Mouse (Mus musculus) layer of hippocampus, adult 18-20 months (tissue): ENCODE data around the gene Fchsd2. TPM values are rescaled to one million over a fixed set of nuclear protein-coding genes. Genes with fewer than 3 reads are reported as not detected.

Experiments
- DNase-seq, 2 experiments: peaks; one replicate each; pipeline ENCODE4 v3.0.0; 2022; ENCODE audit warnings: low spot score in 2 of 2
- total RNA-seq, 2 experiments: library from RNA; stranded (reverse); gene quantifications; 2 replicates each; pipeline ENCODE4 v1.2.3; 2021

Gene Fchsd2
- total RNA-seq, 2 experiments from 2014 or later = 32.7 to 33.8 TPM

DNA sequence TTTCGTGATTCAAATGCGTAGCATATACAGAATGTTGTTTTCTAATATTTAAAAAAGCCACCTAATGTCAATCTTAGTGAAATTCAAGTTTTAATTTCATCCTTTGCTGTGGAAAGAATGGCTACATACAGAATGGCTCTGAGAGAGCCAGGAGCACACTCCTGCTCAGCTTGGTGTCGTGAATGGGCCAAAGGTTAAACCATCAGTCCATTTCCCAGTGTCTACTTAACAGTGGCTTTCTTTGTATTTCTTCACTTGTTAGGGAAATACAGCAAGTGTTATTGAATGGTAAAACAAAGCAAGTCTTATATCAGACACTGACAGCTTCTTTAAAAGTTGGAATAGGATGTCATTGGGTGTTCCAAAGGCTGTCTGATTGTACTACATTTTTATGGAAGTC lies 80.7 kb downstream of the Fchsd2 start:
- no peak for DNase-seq

DNA sequence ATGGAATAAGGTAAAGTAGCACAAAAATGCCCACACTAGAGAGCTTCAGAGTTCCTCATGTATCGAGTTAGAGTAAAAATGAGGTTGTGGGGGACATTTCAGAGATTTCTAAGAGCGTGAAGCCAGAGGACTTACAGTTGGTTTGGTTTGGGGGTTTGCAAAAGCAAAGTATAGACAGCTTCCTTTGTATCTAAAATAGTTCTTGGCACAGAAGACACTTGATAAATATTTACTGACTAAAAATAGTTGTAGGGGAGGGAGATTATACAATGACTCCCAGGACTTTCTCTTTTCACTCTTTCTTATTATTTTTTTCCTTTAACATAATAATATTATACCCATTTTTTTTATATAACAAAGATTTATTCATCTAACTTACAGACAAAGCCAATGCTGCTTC lies 86.1 kb downstream of the Fchsd2 start:
- no peak for DNase-seq

DNA sequence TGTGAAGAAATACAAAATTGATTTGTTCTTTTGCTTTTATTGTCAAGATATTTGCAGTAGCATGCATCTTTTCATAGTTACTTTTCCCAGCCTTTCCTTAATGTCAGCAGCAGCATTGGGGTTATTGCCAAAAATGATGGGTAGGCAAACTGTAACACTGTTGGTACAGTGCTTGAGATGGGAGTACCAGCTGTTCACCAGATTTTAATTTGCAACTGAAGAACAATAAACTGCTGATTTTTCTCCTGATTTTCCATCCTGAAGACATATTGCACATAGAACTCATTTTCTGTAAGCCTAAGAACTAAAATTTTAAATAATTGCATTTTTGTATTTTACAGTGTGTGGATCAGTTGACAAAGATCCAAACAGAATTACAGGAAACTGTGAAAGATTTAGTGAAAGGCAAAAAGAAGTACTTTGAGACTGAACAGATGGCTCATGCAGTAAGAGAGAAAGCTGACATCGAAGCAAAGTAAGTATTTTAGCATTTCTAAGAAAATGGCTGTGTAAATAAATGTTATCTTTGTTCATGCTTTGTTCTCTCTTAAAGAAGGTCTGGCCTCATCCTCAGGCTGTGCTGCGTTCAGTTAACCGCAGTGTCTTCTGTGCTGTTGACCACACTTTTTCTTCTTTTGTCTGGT lies 98.8 kb downstream of the Fchsd2 start:
- peak; percentile 8 to 66 for DNase-seq

DNA sequence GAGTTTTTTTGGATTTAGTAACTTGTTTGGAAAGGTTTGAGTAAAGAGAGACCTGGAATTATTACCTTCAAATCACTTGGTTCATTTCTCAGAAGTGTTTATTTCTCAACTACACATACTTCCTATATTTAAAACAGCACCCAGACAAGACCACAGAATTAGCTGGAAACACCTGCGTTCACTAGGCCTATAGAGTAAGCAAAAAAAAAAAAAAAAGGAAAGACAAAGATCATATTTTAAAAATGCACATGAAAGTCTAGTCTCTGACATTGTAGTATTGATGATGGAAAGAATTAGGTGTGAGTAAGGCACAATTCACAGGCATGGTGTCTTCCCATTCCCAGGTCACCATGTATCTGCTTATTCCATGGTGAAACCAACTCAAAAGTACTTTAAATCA lies 118.2 kb downstream of the Fchsd2 start:
- no peak for DNase-seq

DNA sequence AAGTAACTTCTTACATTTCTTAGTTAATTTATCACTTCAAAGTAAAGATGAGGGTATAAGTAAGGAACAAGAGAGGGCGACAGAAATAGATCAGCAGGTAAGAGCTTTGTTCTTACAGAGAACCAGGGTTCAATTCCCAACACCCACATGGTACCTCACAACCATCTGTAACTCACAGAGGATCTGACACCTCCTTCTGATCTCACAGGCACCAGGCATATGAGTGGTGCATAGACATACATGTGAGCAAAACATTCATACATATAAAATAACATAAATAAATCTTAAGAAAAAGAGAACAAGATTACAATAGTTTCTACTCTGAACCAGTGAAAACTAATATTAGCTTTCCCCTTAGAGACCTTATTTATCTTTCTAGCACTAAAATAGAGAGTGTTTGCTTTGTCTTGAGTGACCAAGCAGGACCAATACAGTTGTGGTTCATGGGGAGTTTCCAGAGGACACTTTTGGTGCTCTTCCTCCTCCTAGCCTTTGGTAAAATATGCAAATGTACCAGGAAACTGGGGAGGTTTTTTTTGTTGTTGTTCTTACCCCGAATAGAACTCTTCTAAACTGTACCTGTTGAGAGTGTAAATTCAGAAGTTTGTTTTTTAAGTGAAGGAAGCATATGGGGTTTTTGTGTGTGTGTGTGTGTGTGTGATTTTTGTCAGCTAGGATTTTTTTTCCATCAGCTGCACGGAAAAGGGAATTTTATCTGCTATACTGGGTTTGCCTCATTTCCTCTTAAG lies 121.0 kb downstream of the Fchsd2 start:
- DNase-seq = no peak

DNA sequence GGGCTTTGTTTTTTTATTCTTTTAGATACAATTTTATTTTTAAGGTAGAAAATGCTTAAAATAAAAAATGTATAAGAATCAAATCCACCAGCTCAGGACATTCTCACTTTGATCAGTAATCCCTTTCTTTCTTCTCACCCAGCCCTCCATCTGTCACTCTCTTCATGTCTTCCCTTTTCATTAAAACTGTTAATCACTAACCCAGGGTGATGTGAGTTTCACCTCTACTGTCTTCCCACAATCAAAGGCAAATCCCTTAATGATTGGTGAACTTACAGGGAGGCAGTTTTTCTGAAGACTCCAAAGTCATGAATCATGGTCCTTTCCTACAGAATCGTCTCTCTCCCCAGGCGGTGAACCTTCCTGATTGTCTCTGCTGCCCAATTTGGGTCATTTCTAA lies 124.1 kb downstream of the Fchsd2 start:
- no peak for DNase-seq

DNA sequence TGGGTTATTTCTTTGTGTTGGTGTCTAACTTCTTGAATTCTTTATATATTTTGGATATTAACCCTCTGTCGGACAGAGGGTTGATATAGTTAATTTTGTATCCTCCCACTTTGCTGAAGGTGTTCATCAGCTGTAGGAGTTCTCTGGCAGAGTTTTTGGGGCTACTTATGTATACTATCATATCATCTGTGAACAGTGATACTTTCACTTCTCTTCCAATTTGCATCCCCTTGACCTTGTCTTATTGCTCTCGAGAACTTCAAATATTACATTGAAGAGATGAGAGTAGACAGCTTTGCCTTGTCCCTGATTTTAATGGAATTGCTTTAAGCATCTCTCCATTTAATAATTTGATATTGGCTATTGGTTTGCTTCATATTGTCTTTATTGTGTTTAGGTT lies 130.8 kb downstream of the Fchsd2 start:
- no peak for DNase-seq

DNA sequence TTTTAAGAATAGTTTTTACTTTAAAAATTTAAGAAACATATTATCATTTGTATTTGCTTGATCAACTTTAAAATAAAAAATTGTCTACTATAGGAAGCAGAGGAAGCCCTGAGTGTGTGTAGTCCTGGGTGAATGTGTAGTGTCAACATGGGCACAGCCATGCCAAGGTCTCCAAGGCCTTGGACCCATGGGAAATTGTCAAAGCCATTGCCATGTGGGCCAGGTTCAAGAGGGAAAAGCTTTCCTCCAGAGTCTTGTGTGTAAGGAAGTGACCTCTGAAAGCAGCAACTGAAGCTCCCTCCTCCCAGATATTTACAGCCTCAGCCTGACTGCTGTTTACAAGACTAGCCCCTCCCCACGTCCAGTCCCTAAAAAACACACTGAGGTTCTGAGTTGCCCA lies 136.7 kb downstream of the Fchsd2 start:
- no peak for DNase-seq

DNA sequence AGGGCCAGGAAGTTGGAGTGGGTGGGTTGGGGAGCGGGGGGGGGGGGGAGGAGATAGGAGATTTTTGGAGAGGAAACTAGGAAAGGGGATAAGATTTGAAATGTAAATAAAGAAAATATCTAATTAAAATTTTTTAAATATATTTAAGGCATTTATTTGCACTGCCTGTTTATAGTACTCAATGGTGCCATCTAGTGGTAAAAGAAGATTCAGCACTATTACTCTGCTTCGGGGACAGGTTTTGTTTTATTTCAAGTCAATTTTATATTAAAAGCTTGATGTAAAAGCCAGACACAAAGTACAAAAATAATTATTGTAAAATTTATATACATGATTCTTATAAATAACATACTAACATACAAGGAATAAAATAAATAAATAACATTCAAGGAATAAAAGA lies 138.8 kb downstream of the Fchsd2 start:
- DNase-seq = peak in 1 of 2 experiments; percentile 62

DNA sequence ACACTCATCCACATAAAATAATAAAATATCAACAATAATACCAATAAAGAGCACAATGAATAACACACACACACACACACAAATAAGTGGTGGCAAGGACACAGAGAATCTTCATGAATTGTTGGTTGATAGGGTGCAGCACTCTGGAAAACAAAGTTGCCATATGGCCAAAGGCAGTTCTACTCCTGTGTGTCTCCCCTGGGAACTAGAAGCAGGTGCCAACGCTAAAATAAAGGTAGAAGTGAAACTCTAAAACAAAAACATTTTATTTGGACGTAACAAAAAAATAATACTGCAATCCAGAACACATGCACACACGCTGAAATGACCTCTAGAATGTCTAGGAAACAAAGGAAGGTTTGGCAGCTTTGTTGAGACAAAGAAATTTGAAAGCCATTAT lies 140.1 kb downstream of the Fchsd2 start:
- no peak for DNase-seq

DNA sequence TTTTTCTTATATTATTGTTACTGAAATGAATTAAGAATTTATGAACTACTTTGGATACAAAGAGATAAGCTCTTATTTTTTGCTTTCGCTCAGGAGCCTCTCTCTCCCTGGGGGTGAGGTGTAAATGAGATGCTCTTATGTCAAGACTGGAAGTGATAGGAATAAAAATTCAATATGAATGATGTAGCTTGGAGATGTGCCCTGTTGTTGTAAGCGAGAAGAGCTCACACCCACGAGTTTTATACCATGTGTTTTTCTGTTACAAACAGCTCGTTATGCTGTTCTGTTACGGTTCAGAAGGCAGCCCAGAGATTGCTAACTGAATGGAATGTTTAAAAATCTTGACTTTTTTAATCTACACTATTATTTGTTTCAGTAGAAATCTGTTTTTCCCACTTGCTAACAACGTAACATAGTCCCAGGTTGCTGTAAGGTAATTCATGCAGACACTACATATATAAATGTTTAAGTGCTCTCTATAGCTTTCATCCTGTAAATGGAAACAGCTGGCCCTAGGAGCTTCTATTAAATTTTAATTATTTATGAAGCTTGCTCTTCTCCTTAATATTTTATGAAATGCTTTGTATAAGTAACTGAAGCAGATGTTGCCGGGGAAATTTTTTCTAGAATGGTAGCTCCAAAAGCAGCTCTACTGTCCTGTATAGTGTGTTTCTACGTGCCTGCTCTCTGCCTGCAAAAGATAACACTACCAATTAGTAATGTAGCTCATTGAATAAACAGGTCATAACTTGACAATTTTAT lies 144.2 kb downstream of the Fchsd2 start:
- DNase-seq = peak; percentile 19 to 80

DNA sequence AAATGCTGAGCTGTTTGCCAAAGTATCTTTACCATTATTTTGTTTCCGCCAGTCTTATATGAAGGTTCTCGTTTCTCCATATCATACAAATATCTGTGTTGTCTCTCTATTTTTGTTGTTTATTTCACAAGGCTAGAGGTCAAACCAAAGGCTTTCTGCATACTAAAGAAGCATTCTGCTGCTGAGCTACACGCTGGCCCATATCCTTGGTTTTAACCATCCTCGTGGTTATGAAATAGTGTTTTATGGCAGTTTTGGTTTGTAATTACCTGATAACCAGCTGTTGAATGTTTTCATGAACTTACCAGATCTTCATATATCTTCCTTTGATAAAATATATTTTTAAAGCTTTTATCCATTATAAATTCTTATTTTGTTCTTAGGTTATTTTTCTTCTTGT lies 156.1 kb downstream of the Fchsd2 start:
- no peak for DNase-seq

DNA sequence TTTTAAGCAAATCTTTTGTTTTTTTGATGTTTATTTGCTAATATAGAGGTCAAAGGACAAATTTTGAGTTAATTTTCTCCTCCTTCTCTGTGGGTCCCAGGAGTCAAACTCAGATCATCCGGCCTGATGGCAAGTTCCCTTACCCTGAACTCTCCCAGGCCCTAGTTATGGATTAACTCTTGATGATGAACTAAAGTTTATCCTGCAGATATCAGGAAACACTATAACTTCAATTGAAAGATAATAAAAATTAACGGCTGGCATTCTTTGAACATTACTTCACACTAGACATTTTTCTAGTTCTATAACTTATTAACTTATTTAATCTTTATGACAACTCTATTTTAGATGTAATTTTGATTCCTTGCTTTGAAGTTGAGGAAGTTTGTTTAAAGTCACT lies 156.5 kb downstream of the Fchsd2 start:
- no peak for DNase-seq

DNA sequence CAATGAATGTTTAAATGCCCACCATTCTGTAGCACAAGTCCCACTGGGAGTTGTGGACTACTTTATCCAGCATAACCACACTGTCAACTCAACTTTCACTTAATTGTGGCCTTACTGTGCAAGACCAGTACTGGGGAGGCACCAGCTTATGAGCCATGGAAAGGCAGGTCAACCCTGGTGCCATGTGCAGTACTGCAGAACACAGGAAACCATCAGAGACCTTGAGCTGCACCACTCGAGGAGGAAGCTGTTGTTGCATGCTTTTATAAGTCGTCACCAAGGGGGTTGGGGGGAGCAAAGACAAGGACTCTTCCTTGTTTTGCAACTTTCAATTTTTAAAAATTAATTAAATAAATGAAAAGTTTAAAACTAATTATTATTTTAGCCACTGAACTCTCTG lies 160.4 kb downstream of the Fchsd2 start:
- no peak for DNase-seq

DNA sequence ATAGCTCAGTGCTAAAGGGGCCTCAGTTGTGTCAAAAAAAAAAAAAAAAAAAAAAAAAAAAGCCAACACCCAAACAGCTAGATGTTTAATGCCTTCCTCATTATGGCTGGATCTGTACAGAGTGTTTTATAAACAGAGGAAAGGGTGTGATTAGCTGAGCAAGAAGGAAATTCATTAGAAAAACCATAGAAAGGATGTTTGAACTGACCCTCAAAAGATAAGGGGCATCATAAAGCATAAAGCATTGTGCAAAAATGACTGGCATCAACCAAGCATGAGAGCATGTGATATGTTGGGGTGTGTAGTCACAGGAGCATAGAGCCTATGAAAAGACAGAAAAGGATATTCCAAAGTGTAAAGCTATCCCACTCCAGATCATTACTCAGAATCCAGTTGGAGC lies 165.8 kb downstream of the Fchsd2 start:
- DNase-seq = no peak

DNA sequence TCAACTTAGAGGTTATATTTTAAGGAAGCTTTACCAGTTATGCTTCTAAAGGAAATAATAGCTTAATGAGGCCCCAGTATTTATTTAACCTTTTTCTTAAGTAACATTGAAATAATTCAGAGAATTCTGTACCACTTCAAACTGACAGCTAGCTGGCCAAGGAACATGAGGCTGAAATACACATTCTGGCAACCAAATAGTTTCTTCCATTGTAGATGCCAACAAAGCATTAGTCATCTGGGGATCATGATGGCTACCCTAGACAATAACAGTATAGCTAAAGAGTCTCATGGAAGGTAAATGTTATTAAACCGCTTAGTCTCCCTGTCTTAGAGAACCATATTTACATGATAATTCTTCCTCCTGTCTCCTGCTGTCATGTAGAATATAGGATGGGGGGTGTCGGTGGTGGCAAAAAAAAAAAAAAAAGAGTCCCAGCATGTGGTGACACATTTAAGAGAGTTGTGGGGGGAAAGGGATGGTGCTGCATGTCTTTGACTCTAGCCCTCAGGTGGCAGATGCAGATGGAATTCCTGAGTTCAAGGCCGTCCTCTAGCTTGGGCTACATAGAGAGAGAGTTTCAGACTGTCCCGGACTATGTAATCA lies 169.4 kb downstream of the Fchsd2 start:
- no peak for DNase-seq

DNA sequence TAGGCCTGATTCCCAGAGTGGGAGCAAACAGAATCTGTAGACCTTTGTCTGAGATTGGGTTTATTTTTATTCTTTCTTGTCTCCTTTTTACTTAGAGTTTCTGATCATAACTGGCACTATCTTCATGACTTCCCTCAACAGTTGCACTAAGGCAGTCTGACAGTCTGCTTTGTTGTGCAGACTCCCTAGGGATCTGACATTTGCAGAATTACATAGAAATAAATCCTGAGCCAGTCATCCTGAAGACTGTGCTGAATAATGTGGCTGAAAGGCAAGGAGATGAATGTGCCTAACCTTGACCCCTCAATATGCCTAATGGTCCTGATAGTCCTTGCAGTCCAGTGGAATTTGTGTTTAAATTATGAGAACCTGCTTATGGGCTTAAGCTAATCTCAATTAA lies 170.8 kb downstream of the Fchsd2 start:
- DNase-seq = no peak

DNA sequence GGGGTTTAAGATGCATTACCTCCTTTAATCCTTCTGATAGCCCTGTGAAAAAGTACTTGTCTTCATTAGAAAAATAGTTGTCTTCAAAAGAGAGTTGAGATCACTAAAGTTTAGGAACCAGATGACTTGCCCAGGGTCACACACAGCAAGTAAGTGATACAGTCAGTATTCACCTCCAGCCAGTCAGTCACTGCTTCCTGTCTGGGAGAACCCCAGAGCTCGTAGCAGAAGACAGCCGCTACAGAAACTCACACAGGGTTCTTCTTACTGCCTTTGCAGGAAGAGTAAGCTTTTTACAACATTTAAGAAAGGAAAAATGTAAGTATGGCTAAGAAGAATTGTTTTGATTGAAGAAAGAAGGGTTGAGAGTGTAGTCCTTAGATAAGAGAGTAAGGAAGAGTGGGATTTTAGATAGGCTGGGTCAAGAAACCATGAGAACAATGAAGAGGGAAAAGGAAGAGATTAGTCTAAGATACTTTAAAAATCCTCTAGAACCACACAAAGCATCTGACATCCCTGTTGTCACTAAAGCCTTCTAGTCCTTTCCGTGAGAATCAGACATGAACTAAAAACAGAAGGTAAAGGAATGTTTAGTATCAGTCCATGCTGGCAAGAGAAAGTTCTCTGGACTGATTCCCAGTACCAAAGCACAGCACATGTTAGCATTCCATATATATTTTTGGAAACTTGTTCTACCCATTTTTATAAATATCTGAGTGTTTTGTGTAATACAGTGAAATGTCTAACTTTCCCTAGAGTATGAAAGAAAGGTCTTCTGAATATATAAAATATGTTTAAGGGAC lies 175.0 kb downstream of the Fchsd2 start:
- peak in 1 of 2 experiments; percentile 62 for DNase-seq

DNA sequence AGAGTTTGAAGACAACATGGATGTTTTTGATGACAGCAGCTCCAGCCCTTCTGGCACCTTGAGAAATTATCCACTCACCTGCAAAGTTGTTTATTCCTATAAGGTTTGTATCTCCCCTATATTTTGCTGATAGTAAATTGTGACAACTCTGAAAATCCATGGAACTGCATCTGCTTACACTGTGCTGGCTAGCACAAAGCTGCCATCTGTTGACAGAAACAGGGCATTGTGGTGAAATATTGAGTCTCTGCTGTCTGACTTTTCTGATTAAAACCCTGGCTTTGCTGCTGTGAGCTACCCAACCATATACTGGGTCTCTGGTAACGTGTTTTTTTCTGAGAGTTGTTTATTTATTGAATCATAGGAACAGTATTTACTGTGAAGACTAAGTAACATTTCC lies 178.9 kb downstream of the Fchsd2 start:
- DNase-seq = peak in 1 of 2 experiments; percentile 63

DNA sequence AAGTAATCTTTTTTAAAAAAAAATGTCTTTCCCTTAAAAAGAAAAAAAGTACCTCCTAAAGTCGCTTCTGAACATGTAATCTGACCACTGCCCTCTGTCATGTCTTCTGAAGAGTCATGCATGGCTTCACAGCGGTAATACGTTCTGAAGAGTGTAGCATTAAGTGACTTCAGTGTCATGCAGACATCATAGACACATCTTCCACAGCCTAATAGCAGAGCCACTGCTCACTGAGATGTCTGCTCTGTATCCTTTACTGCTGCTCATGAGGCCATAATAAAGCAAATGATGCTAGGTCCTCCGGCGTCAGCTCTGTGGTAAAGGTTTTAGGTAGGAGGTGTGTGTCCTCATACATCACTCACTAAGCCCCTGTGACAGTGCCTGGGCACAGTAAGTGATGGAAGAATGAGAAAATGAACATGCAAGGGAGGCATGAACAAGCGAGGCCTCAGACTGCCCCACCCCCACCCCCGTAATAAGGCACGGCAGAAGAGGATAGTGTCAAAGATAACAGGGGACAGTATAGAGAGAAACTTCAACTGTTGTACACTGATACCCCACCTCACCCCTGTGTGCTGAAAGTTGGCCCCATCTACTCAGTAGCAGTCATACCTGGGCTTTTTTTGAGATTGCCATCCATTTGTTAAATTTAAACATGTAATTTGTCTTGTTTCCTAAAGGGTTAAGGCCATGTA lies 179.9 kb downstream of the Fchsd2 start:
- DNase-seq = no peak
